Mouse (Mus musculus): ENCODE data around the gene Sfxn3. TPM values are rescaled to one million over a fixed set of nuclear protein-coding genes. Genes with fewer than 3 reads are reported as not detected.

The Sfxn3 gene
- polyA plus RNA-seq, 1 experiment from 2014 or later = 24.5 TPM

DNA sequence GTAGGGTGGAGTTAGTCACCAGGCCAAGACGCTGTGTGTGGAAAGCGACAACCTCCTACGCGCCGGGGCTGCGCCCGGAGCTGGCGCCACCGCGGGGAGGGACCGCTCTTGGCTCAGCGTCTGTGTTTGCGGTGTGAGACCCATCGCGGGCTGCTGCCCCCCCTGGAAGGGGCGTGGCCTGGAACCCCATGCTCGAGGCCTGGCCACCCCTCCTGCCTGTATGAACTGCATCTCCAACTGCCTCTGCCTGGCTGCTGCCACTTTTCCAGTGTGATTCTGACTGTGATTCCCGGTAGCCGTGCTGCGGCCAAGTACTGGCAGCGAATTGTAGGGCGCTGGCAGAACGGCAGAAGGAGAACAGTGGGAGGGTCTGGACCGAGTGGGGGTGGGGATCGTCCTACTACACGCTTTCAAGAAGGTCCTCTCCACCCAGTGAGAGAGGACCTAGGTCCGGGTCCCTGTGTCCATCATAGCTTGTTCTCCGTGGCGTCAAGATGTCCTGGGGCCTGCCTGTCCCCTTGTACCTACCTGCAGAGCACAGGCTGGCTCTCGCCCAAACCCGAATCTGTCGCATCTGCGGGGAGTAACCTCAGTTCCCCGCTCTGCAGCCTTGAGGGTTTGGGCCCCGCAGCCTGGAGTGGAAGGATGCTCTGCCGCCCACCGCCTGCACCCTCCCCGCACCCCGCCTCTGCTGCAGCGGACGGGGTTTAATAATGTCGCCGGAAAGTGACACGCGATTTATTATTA, 32.6 kb downstream of the Sfxn3 start:
- peak overlapping the region; percentile 31 for H3K4me3 ChIP-seq (replicated peaks)
- H3K9me3 ChIP-seq = no peaks in the 10 kb centered on the region
- no peaks in the 10 kb centered on the region for H3K36me3 ChIP-seq
- H3K4me2 ChIP-seq = peak overlapping the region; percentile 65
- H3K27ac ChIP-seq = no peak overlapping the region
- peaks cover 67% of the 10 kb centered on the region for H3K27me3 ChIP-seq (replicated peaks)
- peak; percentile 21; the same call in 1 of the 2 replicates for ATAC-seq (ENCODE audit: insufficient read depth, low FRiP score, low read depth)
- peaks cover 56% of the 10 kb centered on the region for H3K4me1 ChIP-seq
- WGBS = 2% methylated on average over 45 of the region's 45 CpGs
- peak overlapping the region; percentile 13; the same call in 1 of the 2 replicates for H3K9ac ChIP-seq

DNA sequence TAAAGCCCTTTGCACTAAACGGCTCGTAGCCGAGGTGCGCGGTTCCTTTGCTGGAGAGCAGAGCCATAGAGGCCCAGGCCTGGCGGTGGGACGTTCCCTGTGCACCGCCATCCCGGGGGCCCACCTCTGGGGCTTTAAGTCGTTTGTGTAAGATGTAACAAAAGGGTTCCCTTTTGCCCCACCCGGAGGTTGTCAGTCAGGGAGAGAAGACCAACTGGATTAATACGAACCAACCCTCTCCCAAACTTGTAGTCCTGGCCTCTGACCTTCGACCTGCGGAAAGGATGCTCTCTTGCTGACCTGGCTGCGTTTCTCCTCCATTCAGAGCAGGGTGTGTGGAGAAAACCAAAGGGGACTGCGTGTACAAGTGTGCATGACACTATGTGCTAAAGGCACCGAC, 33.4 kb downstream of the Sfxn3 start:
- no peaks in the 10 kb centered on the region for H3K36me3 ChIP-seq
- 2% methylated on average over 17 of the region's 17 CpGs for whole genome bisulfite sequencing

DNA sequence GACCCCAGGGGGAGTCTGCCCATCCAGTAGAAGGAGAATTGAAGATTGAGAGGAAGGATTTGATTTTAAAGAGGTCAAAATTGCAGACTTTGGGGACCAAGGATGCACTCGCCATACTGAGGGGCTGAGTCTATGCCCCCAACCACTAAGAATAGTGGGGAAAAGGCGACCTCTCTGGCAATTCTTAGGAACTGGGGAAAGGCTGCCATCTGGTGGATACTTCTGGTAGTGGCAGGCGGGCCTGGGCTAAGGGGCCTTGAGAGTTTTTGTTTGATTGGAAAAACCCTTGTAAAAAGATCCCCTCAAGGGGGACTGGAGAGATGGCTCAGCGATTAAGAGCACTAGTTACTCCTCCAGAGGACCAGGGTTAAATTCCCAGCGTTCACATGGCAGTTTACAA, 34.0 kb downstream of the Sfxn3 start:
- ATAC-seq (ENCODE audit: insufficient read depth, low FRiP score, low read depth) = no peak
- H3K27me3 ChIP-seq (replicated peaks) = peaks cover 71% of the 10 kb centered on the region
- no peaks in the 10 kb centered on the region for H3K9me3 ChIP-seq
- H3K9ac ChIP-seq = no peak overlapping the region
- H3K4me2 ChIP-seq = peak overlapping the region; percentile 65; the same call in 1 of the 2 replicates
- H3K4me3 ChIP-seq (replicated peaks) = peak overlapping the region; percentile 31; the same call in 1 of the 2 replicates
- no peaks in the 10 kb centered on the region for H3K36me3 ChIP-seq
- H3K4me1 ChIP-seq = peaks cover 46% of the 10 kb centered on the region
- no peak overlapping the region for H3K27ac ChIP-seq
- under 1% methylated on average over 5 of the region's 5 CpGs for WGBS

More for the DNA sequence above, 33.4 kb downstream of the Sfxn3 start:
- no peak overlapping the region for H3K27ac ChIP-seq
- H3K4me2 ChIP-seq = peak overlapping the region; percentile 65
- peaks cover 70% of the 10 kb centered on the region for H3K27me3 ChIP-seq (replicated peaks)
- H3K9ac ChIP-seq = no peak overlapping the region
- H3K9me3 ChIP-seq = no peaks in the 10 kb centered on the region
- H3K4me3 ChIP-seq (replicated peaks) = peak overlapping the region; percentile 31
- H3K4me1 ChIP-seq = peaks cover 51% of the 10 kb centered on the region
- no peak for ATAC-seq (ENCODE audit: insufficient read depth, low FRiP score, low read depth)

DNA sequence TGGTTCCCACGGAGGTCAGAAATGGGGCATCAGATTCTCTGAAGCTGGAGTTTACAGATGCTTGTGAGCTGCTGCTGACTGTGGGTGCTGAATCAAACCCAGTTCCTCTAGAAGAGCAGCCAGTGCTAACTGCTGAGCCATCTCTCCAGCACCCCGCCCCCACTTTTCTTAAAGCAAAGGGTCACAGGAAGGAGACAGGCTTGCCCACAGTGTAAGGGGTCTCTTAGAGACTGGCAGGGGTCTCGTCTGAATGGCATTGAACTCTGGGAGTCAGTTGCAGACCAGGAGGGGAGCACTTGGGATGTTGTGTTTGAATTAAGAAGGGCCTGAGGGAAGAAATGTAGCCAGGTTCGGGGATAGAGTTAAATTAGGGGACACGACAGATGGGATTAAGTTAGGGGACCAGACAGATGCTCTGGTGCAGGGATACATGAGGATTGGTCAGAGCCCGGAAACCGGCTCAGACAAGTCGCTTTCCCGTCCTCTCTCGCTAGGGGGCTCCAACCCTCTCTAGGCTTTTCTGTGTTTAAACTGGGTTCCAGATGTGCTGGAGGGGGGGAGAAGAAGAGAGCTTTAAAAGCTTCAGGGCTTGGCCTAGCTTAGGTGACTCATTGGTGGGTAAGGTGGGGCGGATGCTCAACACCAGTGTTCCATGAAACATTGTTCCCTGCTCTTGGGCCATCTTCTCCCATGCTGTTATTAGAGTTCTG, 34.7 kb downstream of the Sfxn3 start:
- H3K9ac ChIP-seq = no peak overlapping the region
- WGBS = 19% methylated on average over 11 of the region's 11 CpGs
- no peak for ATAC-seq (ENCODE audit: insufficient read depth, low FRiP score, low read depth)
- no peaks in the 10 kb centered on the region for H3K36me3 ChIP-seq
- no peak overlapping the region for H3K4me2 ChIP-seq
- H3K27ac ChIP-seq = no peak overlapping the region
- peaks cover 38% of the 10 kb centered on the region for H3K4me1 ChIP-seq
- H3K4me3 ChIP-seq (replicated peaks) = no peak overlapping the region
- peaks cover 71% of the 10 kb centered on the region for H3K27me3 ChIP-seq (replicated peaks)
- no peaks in the 10 kb centered on the region for H3K9me3 ChIP-seq

DNA sequence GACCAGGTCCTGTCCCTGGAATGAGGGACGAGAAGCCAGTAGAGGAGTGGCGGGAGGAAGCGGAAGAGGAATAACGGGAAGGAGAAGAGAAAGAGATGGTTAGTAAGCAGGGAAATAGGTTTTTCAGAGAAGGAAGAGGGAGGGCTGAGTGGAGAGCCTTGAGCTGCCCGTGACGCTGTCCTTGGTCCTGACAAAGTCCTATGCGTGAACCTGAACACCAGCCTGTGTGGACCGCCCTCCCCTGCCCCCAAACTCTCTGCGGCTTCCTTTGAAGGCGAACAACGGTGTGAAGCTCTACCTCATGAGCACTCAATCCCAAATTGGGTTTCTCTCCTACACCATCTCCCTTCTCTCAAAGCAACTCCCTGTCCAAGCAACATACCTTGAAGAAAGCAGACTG, 50.6 kb downstream of the Sfxn3 start:
- WGBS = 13% methylated on average over 11 of the region's 11 CpGs
- H3K4me1 ChIP-seq = no peaks in the 10 kb centered on the region
- no peak overlapping the region for H3K27ac ChIP-seq
- no peak overlapping the region for H3K9ac ChIP-seq
- H3K9me3 ChIP-seq = no peaks in the 10 kb centered on the region
- H3K36me3 ChIP-seq = no peaks in the 10 kb centered on the region
- peaks cover 14% of the 10 kb centered on the region; the same call in 1 of the 2 replicates for H3K27me3 ChIP-seq (replicated peaks)
- ATAC-seq (ENCODE audit: insufficient read depth, low FRiP score, low read depth) = no peak
- no peak overlapping the region for H3K4me3 ChIP-seq (replicated peaks)
- no peak overlapping the region for H3K4me2 ChIP-seq

DNA sequence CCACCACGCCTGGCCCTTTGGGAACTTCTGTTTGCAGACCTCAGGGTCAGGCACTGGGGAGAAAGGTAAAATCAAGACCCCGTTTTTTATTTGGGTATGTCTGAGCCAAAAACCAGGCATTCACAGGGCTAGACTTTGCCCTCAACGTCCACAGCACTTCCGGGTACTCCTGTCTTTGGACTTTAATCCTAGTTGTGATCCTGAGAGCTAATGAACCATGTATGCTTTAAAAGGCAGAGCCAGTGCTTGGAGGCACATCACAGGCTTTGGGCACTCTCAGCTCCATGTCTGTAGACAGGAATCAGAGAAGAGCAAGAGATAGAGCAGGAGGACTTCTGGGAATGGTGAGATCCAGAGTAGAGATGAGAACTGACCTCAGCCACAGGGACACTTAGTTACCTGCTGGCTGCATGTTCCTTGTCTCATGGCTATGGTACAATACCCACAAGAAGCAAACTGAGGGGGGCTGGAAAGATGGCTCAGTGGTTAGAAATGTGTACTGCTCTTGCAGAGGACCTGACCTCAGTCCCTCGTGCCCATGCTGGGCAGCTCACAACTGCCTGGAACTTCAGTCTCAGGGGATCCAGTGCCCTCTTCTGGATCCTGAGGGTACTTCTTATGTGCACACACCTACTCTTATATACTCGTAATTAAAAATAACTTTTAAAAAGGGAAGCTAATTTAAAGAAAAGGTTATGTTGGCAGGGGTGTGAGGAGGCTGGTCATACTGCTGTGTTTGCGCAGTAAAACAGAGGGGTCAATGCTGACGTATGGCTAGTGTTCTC, 53.4 kb downstream of the Sfxn3 start:
- no peaks in the 10 kb centered on the region for H3K4me1 ChIP-seq
- H3K4me2 ChIP-seq = no peak overlapping the region
- no peak overlapping the region for H3K4me3 ChIP-seq (replicated peaks)
- no peak overlapping the region for H3K27ac ChIP-seq
- 69% methylated on average over 8 of the region's 8 CpGs for WGBS
- peaks cover 40% of the 10 kb centered on the region for H3K27me3 ChIP-seq (replicated peaks)
- H3K36me3 ChIP-seq = no peaks in the 10 kb centered on the region
- no peak for ATAC-seq (ENCODE audit: insufficient read depth, low FRiP score, low read depth)
- H3K9ac ChIP-seq = no peak overlapping the region
- no peaks in the 10 kb centered on the region for H3K9me3 ChIP-seq

DNA sequence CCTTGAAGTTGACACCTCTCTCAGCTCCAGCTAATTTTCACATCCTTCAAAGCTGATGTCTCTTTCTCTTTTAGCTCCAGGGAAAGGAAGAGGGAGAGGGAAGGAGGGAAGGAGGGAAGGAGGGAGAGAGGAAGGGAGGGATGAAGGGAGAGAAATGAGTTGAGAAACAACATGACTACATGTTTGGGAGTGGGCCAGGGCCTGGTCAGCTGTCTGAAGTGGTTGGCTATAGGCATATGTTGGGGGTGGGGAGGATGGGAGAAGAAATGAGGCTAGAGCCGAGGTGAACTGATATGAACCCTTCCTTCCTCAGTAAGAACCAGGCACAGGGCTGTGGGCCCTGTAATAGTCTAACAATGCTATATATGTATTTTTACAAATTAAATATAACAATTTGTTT, 58.3 kb downstream of the Sfxn3 start:
- no peak overlapping the region for H3K9ac ChIP-seq
- peaks cover 36% of the 10 kb centered on the region for H3K27me3 ChIP-seq (replicated peaks)
- no peak for ATAC-seq (ENCODE audit: insufficient read depth, low FRiP score, low read depth)
- H3K9me3 ChIP-seq = no peaks in the 10 kb centered on the region
- 9% methylated on average over 1 of the region's 1 CpGs for WGBS
- H3K4me3 ChIP-seq (replicated peaks) = no peak overlapping the region
- H3K36me3 ChIP-seq = no peaks in the 10 kb centered on the region
- H3K4me2 ChIP-seq = no peak overlapping the region
- no peak overlapping the region for H3K27ac ChIP-seq
- no peaks in the 10 kb centered on the region for H3K4me1 ChIP-seq

Other genes with a start within 250 kb of the Sfxn3 start
- gene Slf2, start 116.4 kb upstream of the Sfxn3 start, polyA plus RNA-seq (2015; fragmentation: Nextera tagmentation; extraction: Ambion mirVana) = 33.0 and 35.1 TPM in 2 replicates
- gene Sema4g, start 58.4 kb upstream of the Sfxn3 start, polyA plus RNA-seq (2015; fragmentation: Nextera tagmentation; extraction: Ambion mirVana) = 6.5 and 7.4 TPM in 2 replicates
- gene Twnk, start 41.8 kb upstream of the Sfxn3 start, polyA plus RNA-seq (2015; fragmentation: Nextera tagmentation; extraction: Ambion mirVana) = 18.3 and 19.8 TPM in 2 replicates
- 70.4 and 71.2 TPM in 2 replicates for gene Mrpl43, start 41.1 kb upstream of the Sfxn3 start, polyA plus RNA-seq (2015; fragmentation: Nextera tagmentation; extraction: Ambion mirVana)
- 65.5 and 69.9 TPM in 2 replicates for gene Lzts2, start 33.1 kb upstream of the Sfxn3 start, polyA plus RNA-seq (2015; fragmentation: Nextera tagmentation; extraction: Ambion mirVana)
- gene Pdzd7, start 1.8 kb upstream of the Sfxn3 start, polyA plus RNA-seq (2015; fragmentation: Nextera tagmentation; extraction: Ambion mirVana) = 0.27 and 0.33 TPM in 2 replicates
- 49.2 and 50.1 TPM in 2 replicates for gene Kazald1, start 27.7 kb downstream of the Sfxn3 start, polyA plus RNA-seq (2015; fragmentation: Nextera tagmentation; extraction: Ambion mirVana)
- 5.4 and 6.5 TPM in 2 replicates for gene Tlx1, start 103.2 kb downstream of the Sfxn3 start, polyA plus RNA-seq (2015; fragmentation: Nextera tagmentation; extraction: Ambion mirVana)
- 0.05 TPM in 1 of 2 replicates, not detected in the other for gene Lbx1, start 188.3 kb downstream of the Sfxn3 start, polyA plus RNA-seq (2015; fragmentation: Nextera tagmentation; extraction: Ambion mirVana)

Measured in stomach, embryonic 15.5 days (tissue).